Mouse (Mus musculus): ENCODE measurements around the gene Axin2.

DNA sequence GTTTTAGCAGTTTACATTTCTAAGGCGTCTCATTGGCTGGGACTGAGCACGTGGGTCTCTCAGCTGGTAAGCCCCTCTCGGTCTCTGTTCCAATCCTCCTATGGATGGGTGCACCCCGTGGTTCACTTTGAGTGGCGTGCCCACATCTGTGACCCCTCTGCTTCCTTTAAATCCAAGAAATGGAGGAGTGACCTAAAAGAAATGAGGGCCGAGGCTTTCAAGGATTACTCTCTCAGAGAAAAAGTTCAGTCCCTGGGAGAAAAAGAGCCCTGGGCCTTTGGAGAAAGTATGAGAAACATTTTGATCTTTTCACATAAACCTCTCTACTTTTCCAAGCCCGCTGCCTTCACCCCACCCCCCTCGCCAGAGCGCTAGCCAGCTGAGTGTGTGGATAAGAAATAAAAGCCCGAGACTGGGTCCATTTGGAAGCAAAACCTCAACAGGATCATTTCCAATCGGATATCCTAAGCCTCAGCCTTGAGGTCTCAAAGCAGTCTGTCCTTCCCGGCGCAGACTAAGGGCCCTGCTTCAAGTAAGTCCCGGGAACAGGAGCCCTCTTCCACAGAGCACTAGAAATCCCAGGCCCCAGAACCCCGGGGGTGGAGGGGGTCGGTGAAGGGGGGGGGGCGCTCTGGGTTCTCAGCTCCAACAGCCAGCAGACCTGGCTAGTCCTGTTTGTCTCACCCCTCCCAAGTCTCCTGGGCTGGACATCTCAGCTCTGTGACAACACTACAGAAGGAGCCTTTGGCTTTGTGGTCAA lies 28.9 kb upstream of the Axin2 start:
- TF ChIP-seq CTCF (IDR thresholded peaks at IDR 0.05; ENCODE audit: borderline replicate concordance, insufficient read depth, low read depth, low read length) (no peak), POLR2A (IDR thresholded peaks at IDR 0.05; ENCODE audit: borderline replicate concordance, insufficient read depth, low read length) (no peak)

Measured in cerebellum, adult 2 months (tissue).